Mouse (Mus musculus): ENCODE results near the gene Scg2. TPM values are rescaled to one million over a fixed set of nuclear protein-coding genes. Genes with fewer than 3 reads are reported as not detected.

Gene Scg2
- polyA plus RNA-seq (2012; ENCODE audit: low replicate concordance), result not detected in 2 replicates

DNA sequence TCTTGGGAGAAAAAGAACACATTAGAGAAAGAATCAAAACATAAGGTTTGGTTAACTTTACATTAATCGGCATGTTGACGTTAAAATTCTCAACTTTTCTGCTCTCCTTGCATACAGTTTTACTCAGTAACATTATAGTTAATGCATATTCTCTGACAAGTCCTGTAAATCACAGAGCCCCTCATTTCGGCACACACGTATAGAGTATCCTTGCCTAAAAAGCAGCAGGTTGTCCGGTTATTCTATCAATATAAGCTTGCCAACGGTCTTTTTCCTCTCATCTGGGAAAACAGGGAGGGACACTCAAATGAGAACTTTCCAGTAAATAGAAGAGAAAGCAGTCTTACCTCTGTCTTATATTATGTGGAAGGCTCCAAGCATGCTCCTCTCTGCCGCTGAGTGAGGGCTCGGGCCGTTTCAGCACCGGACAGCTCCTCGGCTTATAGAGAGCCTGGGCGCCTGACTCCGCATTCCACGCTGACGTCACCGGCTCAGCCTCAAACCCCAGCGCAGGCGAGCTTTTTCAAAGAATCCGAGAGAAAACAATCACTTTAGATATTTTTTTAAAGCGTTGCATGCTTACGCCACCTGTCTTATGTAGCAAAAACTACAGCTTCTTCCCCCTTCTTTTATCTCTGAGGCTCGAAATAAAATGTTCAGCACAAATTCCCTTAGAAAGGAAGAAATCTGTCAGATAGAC is at the start of gene Scg2:
Gene Scg2 (minus strand): TSS at position 512 of the 700 bp plus-strand sequence.

Other genes starting within 250 kb of the Scg2 start
- 1.9 and 11.1 TPM in 2 replicates for gene Ap1s3, start 231.9 kb upstream of the Scg2 start, polyA plus RNA-seq (2012; ENCODE audit: low replicate concordance)

Data from leukemia stem cell, adult 10-12 weeks (primary cell).